Mouse (Mus musculus): ENCODE results near the gene Lyrm4. TPM values are rescaled to one million over a fixed set of nuclear protein-coding genes. Genes with fewer than 3 reads are reported as not detected.

Gene Lyrm4
- total RNA-seq, 2 experiments from 2014 or later = 20.2 to 21.8 TPM

DNA sequence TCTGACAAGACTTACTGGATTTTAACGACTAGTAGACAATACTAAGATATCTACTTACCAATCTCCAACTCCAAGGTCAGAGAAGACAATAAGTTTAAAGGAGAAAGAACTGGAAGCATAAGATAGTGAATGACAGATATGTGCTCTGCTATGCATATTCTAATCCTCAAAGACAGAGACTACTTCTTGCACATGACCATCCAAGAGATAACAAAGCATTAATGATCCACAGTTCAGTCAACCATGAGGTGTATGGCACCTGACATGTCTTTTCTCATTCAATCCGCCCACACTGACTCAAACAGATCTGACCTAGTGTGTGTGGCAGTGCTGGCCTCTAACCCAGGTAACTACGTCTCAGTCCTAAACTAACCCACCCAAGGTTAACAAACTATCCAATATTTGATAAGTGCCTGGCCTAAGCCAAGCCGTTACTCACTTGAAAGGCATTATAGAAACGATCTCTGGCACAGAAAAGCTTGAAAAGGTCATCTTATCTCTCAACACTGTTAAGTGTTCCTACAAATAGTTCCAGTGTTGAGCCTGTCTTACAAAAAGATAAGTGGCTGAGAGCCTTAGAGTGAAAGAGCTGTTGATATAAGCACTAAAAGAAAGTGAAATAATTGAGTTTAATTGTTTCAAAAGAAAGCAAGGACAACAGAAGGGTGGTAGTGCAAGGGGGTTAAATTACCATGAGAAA, 20.5 kb downstream of the Lyrm4 start:
- DNase-seq = no peak

DNA sequence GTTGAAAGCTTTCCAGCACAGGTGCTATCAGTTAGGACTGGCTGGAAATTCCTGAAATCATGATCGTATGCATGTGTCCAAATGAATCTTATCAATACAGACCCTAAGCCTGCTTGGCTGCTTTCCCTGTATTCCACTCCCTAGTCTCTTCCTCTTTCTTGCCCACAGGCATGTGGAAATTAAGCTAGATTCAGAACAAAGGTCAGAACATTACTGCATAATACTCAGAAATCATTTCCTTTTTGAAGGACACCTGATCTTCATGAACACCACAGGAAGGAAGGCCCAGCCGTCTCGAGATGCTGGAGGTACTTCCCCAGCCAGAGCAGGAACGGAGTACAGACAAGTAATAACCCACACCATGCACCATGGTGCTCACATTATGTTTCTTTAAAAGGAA, 29.2 kb downstream of the Lyrm4 start:
- no peak for DNase-seq

- DNase-seq = no peak
Observed at GRCm38 (mm10) chr13:36087427-36087826, 29.9 kb downstream of the Lyrm4 start.

DNA sequence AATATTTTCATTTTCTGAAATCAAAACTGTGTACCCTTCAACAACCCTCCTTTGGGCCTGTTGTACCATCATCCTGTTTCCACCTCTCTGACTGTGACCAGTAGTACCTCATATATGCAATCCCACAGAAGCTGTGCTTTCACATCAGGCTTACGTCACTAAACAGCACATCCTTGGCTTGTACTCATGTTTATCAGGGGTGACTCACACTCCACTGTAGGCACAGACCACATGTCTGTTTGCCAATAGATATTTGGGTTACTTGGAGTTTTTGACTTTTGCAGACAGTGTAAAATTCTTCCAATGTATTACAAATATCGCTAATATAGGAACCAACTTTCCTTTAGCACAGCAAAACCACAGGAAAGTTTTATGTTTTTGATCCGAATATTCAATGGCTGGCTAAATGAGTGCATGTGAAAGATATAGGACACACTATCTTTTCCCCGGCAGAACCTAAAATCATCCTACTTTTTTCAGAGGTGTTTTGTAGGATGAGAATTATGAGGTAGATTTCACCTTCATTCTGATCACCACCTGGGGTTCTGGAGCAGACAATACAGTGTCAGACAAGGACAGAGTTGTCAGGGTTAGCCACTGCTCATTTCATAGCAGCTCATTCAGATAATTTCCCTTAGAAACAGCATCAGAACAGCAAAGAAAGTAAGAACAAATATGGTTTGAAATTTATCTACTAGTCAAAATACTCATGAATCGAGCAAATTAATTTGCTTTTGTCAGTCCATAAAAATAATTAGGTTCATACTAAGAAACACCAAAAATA, 30.5 kb downstream of the Lyrm4 start:
- DNase-seq = no peak

DNA sequence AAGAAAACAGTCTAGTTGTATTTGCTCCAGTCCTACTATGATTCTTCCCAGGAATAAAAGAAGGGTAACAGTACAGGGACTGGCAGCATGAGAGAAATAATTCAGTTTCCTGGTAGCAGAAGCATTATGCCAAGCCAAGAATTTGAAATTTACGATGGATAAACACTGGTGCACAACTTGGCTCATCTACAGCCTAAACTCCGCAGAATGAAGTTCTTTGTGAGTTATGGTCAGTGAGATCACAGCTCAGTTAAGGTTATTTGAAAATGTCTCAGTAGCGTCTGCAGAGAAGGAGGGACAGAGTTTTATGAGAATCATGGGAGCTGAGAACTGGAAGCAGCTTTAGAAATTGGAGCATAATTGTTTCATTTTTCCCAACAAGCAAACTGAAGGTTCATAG, 31.4 kb downstream of the Lyrm4 start:
- no peak for DNase-seq

DNA sequence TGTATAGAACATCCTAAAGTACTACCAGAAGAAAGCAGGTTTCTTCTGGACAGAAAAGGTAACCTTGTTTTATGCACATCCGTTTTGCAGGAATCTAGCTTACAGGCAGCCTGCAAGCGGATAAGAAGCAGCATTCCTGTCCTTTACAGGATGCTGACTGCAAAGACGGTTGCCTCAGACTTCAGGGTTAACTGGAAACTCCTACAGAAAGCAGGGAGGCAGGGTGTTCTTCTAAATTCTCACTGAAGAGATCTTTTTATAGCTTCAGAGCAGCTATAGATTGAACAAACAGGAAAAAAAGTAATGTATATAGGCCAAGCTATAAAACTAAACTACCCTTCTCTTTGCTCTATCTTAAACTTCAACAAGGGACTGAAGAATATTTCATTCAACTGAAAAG, 32.6 kb downstream of the Lyrm4 start:
- no peak for DNase-seq

GRCm38 (mm10) chr13:36081591-36081990, 35.7 kb downstream of the Lyrm4 start:
- DNase-seq = no peak

DNA sequence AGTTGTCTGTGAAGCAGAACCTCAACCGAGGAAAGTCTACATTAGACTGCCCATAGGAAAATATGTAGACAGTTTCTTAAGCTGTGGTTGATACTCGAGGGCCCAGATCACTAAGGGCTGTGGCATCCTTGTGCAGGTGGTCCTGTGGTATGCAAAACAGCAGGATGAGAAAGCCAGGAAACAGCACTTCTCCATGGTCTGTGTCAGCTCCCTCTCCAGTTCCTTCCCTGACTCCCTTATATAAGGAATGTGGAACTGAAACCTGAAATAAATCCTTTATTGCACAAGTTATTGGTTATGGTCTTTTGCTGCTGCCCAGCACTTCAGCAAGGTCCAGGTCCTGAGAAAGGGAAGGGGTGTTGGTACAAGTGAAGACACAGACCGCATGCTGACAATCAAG, 42.8 kb downstream of the Lyrm4 start:
- no peak for DNase-seq

DNA sequence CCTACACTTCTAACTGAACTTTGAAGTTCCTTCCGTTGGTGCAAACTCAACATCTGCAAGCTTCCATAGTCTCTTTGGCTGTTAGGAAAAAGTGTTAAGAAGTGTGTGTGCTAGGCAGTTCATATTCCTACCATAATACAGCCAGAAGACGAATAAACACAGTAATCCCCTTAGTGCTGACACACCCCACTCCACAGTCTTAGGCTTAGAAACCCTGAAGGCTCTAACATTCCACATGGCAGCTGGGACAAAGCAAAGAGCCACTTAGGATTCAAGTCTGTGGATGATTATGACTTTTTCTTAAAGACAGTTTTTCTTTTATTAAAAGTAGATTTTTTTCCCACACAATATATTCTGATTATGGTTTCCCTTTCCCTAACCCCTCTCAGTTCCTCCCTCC, 50.6 kb downstream of the Lyrm4 start:
- no peak for DNase-seq

- DNase-seq = no peak
Observed at GRCm38 (mm10) chr13:36057489-36057888, 59.8 kb downstream of the Lyrm4 start.

DNA sequence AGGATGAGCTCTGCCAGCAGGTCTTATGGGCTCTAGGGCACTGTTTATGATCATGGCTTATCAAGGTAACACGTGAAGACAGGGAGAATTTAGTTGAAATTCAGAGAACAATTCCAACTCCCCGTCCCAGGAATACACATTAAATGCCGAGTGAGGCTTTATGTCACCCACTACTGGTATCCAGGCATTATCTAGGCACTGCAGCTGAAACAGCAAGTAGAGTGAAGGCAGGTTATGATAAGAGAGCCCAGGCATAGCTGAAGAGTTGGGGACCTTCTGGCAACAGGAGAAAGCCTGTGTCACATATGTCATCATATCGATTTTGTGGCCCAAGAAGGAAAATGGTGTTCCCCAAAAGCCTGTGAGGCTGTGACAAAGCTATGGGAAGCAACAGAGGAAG, 60.4 kb downstream of the Lyrm4 start:
- DNase-seq = no peak

GRCm38 (mm10) chr13:36056509-36056908, 60.8 kb downstream of the Lyrm4 start:
- DNase-seq = no peak

GRCm38 (mm10) chr13:36035528-36035927, 81.8 kb downstream of the Lyrm4 start:
- no peak for DNase-seq

DNA sequence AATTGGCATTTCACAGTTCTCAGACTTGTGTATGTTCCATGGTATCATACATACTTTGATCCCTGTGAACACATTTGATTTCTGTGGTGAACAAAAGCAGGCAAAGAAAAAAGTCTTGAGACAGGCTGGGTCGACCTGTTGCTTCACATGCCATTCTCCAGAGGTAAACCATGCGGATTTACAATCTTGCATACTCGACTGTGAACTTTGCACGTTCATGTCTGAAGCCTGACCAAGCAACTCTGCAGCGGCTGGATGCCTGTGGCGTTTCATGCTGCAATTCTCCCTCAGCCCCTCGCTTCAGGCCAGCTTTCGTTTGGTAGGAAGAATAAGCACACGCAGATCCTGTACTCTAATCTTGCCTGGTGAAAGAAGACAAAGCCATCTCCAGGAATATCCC, 85.4 kb downstream of the Lyrm4 start:
- DNase-seq = no peak

- peak; percentile 27 to 45 for DNase-seq
Observed at GRCm38 (mm10) chr13:36019309-36020274, 97.7 kb downstream of the Lyrm4 start.

DNA sequence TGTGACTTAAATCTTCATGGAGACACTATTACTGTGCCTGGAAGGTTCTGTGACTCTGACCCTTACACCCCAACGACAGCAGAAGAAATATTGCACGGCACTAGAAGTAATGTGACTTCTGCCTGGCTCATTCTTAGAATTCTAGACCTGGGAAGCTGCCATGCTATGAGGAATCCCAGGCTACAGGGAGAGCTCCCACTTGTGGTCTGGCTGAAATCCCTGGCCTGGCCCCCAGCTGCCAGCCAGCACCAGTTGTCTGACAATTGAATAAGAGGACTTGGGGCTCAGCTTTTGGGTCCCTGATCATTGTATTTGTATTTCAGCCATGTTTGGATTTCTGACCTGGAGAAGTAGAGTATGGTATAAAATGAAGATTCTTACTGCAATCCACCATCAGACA, 99.3 kb downstream of the Lyrm4 start:
- no peak for DNase-seq

DNA sequence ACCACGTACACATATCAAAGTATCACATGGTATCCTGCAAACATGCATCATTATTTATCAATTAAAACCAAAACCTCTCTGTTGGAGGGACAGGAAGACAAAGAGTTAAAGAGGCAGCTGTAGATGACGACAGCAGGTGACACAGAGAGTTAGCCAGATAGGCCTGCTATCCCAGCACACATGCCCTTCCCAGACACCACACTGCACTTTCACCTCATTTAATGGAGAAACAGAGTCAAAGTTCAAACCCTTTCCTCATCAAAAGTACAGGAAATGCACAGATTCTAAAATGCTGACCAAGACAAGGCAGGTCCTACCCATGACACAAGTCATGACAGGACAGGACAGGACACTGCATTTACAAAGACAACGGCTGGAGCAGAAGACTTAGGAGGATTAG, 101.7 kb downstream of the Lyrm4 start:
- DNase-seq = no peak

- DNase-seq = no peak
Observed at GRCm38 (mm10) chr13:36009981-36010380, 107.3 kb downstream of the Lyrm4 start.

GRCm38 (mm10) chr13:36000798-36001197, 116.5 kb downstream of the Lyrm4 start:
- DNase-seq = no peak

DNA sequence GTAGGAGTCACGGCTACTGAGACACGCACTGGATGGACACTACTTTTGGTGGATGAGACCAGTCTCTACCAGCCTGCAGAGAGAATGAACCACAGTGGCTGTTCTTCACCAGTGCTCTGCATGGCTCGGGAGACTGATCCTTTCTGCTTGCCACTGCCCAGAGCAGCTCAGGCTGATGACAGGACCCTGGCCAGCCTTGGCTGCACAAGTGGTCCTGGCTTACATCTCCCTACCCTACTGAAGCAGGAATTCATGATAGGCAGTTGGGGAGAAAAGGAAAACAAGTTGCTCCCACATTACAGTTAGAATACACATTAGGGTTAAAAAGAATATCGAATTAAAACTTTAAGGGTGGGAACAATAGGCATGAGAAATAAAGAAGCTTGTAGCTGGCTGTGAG, 119.7 kb downstream of the Lyrm4 start:
- no peak for DNase-seq

- no peak for DNase-seq
Observed at GRCm38 (mm10) chr13:35995696-35996426, 121.5 kb downstream of the Lyrm4 start.

- DNase-seq = no peak
Observed at GRCm38 (mm10) chr13:35995231-35995630, 122.1 kb downstream of the Lyrm4 start.
